Mouse (Mus musculus) heart, embryonic 16.5 days (tissue): ENCODE results near the gene Lgals7. TPM values are rescaled to one million over a fixed set of nuclear protein-coding genes. Genes with fewer than 3 reads are reported as not detected.
A peak's percentile ranks its signal among the peaks of the same experiment; 100 is the strongest.

Experiments used
- ATAC-seq: fragments of 200-750 bp; cut with Nextera tagmentation; replicated peaks from 2 replicates; pipeline ENCODE4 v1.8.0; 2017; ENCODE audit warnings: moderate number of reproducible peaks; ENCODE audit not compliant: insufficient read depth, low FRiP score; ENCODE audit errors: extremely low read depth
- H3K27ac ChIP-seq: fragments of 300-500 bp; sonication (generic); 2 replicates; pipeline ENCODE4 v1.5.1; 2014; ENCODE audit warnings: mild to moderate bottlenecking, low read length, control low read depth, moderate library complexity
- H3K27me3 ChIP-seq: fragments of 300-500 bp; sonication (generic); 2 replicates; pipeline ENCODE4 v1.6.1; 2014; ENCODE audit warnings: low read length, mixed read lengths; ENCODE audit not compliant: control insufficient read depth, insufficient read depth
- H3K36me3 ChIP-seq: fragments of 300-500 bp; sonication (generic); 2 replicates; pipeline ENCODE4 v1.6.1; 2014; ENCODE audit not compliant: control insufficient read depth, insufficient read depth
- H3K4me1 ChIP-seq: fragments of 300-500 bp; sonication (generic); 2 replicates; pipeline ENCODE4 v1.6.1; 2014; ENCODE audit warnings: low read length, mixed read lengths; ENCODE audit not compliant: control insufficient read depth, insufficient read depth
- H3K4me2 ChIP-seq: fragments of 300-500 bp; sonication (generic); 2 replicates; pipeline ENCODE4 v1.6.1; 2014; ENCODE audit warnings: low read depth, mild to moderate bottlenecking, control low read depth, low read length
- H3K4me3 ChIP-seq: fragments of 300-500 bp; sonication (generic); 2 replicates; pipeline ENCODE4 v1.5.1; 2014; ENCODE audit warnings: mild to moderate bottlenecking, control low read depth, low read length
- H3K9ac ChIP-seq: fragments of 300-500 bp; sonication (generic); 2 replicates; pipeline ENCODE4 v1.6.1; 2014; ENCODE audit warnings: low read length, control low read depth
- H3K9me3 ChIP-seq: fragments of 300-500 bp; sonication (generic); replicated peaks from 2 replicates; pipeline ENCODE4 v1.6.1; 2016; ENCODE audit warnings: low read length; ENCODE audit not compliant: control insufficient read depth
- WGBS: fragments of 180-500 bp; shearing (Covaris S2); extraction: QIAGEN DNeasy Blood & Tissue Kit; methylation state at CpG from one replicate; pipeline ENCODE4 v1.1.7; 2014; 5-methylcytosine and 5-hydroxymethylcytosine counted together
- polyA plus RNA-seq: library from polyadenylated mRNA; unstranded; fragments of >200 nt; fragmentation: Nextera tagmentation; extraction: Ambion mirVana; gene quantifications from 2 replicates; pipeline ENCODE4 v1.2.1, GENCODE M21; 2015

Gene Lgals7
- polyA plus RNA-seq, 1 experiment from 2014 or later, result 2.1 TPM

DNA sequence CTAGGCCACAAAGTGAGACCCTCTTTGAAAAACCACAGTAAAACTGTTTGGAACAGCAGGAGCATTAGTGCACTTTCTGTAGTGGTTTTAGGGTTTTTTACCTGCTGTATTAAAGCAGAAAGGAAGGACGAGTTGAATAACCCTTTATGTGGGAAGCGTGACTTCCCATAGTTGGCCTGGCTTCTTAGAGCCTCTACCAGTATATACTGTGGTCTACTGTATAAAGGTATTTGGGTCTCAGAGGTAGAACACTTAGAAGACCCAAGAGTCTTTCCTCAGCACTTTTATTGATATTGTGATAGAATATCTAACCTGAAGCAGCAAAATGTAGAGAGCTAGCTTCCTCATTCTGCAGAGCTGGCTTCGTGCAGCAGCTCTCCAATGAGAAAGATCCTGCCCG is 44.1 kb upstream of the Lgals7 start:
- Histone ChIP-seq H3K4me3 (no peak overlapping the region), H3K27ac (no peak overlapping the region; the same call in 1 of the 2 replicates), H3K4me2 (no peak overlapping the region), H3K27me3 (no peaks in the 10 kb centered on the region), H3K4me1 (peaks cover 46% of the 10 kb centered on the region), H3K9me3 (no peaks in the 10 kb centered on the region), H3K36me3 (peaks cover 74% of the 10 kb centered on the region), H3K9ac (no peak overlapping the region)
- 83% methylated on average over 4 of the region's 4 CpGs for WGBS
- ATAC-seq, result no peak

- H3K36me3 ChIP-seq, result peaks cover 64% of the 10 kb centered on the region
- H3K4me3 ChIP-seq, result no peak overlapping the region
- H3K9me3 ChIP-seq, result no peaks in the 10 kb centered on the region
- H3K9ac ChIP-seq, result 0 out of 2 replicates have a peak overlapping the region, but pooled peaks have one; percentile 7
- peak overlapping the region; percentile 47 for H3K27ac ChIP-seq
- H3K27me3 ChIP-seq, result no peaks in the 10 kb centered on the region
- no peak for ATAC-seq
- WGBS, result 52% methylated on average over 12 of the region's 12 CpGs
- H3K4me1 ChIP-seq, result peaks cover 46% of the 10 kb centered on the region
- no peak overlapping the region for H3K4me2 ChIP-seq
Observed at GRCm38 (mm10) chr7:28820358-28821260, 43.0 kb upstream of the Lgals7 start.

DNA sequence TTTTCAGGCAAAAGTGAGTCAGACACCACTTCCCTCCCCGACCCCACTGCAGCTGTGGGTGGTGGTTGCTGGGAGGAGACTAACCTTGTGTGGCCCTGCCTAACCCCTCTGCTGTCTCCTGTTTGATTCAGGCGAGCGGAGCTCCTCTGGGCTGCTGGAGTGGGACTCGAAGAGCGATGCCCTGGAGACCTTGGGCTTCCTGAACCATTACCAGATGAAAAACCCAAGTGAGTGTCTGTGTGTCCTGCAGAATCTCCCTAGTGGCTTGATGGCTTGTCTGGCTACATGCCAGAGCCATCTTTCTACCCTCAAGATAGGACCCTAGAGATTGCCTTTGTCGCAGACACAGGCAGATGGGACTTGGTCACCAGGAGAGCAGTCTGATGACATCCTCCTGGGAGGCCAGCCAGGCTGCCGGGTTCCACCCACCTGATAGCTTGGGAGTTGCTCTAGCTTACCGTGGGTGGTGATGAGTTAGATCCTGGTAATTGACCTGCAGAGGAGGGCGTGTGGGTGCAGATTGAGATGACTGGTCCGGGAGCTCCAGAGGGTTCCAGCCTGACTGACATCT is 42.3 kb upstream of the Lgals7 start:
- Histone ChIP-seq H3K27ac (peak overlapping the region; percentile 47; the same call in 1 of the 2 replicates), H3K9ac (no peak overlapping the region), H3K27me3 (no peaks in the 10 kb centered on the region), H3K4me2 (no peak overlapping the region), H3K9me3 (no peaks in the 10 kb centered on the region), H3K36me3 (peaks cover 58% of the 10 kb centered on the region), H3K4me3 (no peak overlapping the region), H3K4me1 (peaks cover 45% of the 10 kb centered on the region)
- WGBS, result 45% methylated on average over 10 of the region's 10 CpGs
- no peak for ATAC-seq

GRCm38 (mm10) chr7:28822556-28822955 is 41.1 kb upstream of the Lgals7 start:
- Histone ChIP-seq H3K4me1 (peaks cover 41% of the 10 kb centered on the region), H3K4me3 (no peak overlapping the region), H3K27ac (peak overlapping the region; percentile 5; the same call in 1 of the 2 replicates), H3K27me3 (no peaks in the 10 kb centered on the region), H3K9me3 (no peaks in the 10 kb centered on the region), H3K9ac (no peak overlapping the region), H3K36me3 (peaks cover 47% of the 10 kb centered on the region), H3K4me2 (no peak overlapping the region)
- ATAC-seq, result no peak
- WGBS, result 62% methylated on average over 1 of the region's 1 CpGs

GRCm38 (mm10) chr7:28822993-28823903 is 40.4 kb upstream of the Lgals7 start:
- H3K4me1 ChIP-seq, result peaks cover 41% of the 10 kb centered on the region
- H3K27ac ChIP-seq, result peak overlapping the region; percentile 95; the same call in 1 of the 2 replicates
- ATAC-seq, result no peak
- H3K36me3 ChIP-seq, result peaks cover 40% of the 10 kb centered on the region
- H3K27me3 ChIP-seq, result no peaks in the 10 kb centered on the region
- no peaks in the 10 kb centered on the region for H3K9me3 ChIP-seq
- no peak overlapping the region for H3K4me2 ChIP-seq
- H3K9ac ChIP-seq, result no peak overlapping the region
- 52% methylated on average over 10 of the region's 10 CpGs for WGBS
- no peak overlapping the region for H3K4me3 ChIP-seq

DNA sequence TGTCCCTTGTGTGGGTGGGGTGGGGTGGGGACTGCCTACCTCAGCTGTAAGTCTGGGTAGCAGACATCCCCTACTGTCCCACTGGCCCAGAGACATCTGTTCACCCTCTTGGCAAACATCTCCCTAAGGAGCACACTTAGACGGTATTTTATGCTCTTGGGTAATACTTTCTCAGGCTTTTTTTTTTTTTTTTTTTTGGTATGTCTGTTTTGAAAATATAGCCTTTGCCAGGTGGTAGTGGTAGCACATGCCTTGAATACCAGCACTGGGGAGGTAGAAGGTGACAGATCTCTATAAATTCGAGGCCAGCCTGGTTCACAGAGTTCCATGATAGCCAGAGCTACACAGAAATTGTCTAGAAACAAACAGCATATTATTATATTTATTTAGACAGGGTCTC is 39.7 kb upstream of the Lgals7 start:
- no peaks in the 10 kb centered on the region for H3K27me3 ChIP-seq
- H3K4me2 ChIP-seq, result no peak overlapping the region
- peak overlapping the region; percentile 95 for H3K27ac ChIP-seq
- peaks cover 39% of the 10 kb centered on the region for H3K4me1 ChIP-seq
- H3K9ac ChIP-seq, result no peak overlapping the region
- H3K9me3 ChIP-seq, result no peaks in the 10 kb centered on the region
- 42% methylated on average over 2 of the region's 2 CpGs for WGBS
- H3K4me3 ChIP-seq, result no peak overlapping the region
- no peak for ATAC-seq
- peaks cover 36% of the 10 kb centered on the region for H3K36me3 ChIP-seq

- no peaks in the 10 kb centered on the region for H3K27me3 ChIP-seq
- no peaks in the 10 kb centered on the region for H3K9me3 ChIP-seq
- H3K4me2 ChIP-seq, result peak within 1 kb of the TSS; percentile 65
- peak; percentile 83 for ATAC-seq
- peak within 1 kb of the TSS; percentile 55 for H3K4me3 ChIP-seq
- peak within 1 kb of the TSS; percentile 71 for H3K9ac ChIP-seq
- WGBS, result 2% methylated on average over 33 of the region's 33 CpGs
- H3K27ac ChIP-seq, result peak within 1 kb of the TSS; percentile 95
- H3K4me1 ChIP-seq, result peaks cover 32% of the 10 kb centered on the region
- H3K36me3 ChIP-seq, result peaks cover 32% of the 10 kb centered on the region
Observed at GRCm38 (mm10) chr7:28824941-28825685, 38.5 kb upstream of the Lgals7 start, which contains the start of gene Ech1. TSS of gene Ech1 (plus strand) at chr7:28825217.

- 25% methylated on average over 11 of the region's 11 CpGs for WGBS
- Histone ChIP-seq H3K4me3 (peak overlapping the region; percentile 55), H3K4me2 (peak overlapping the region; percentile 65), H3K27me3 (no peaks in the 10 kb centered on the region), H3K36me3 (peaks cover 30% of the 10 kb centered on the region), H3K9ac (peak overlapping the region; percentile 71), H3K9me3 (no peaks in the 10 kb centered on the region), H3K27ac (peak overlapping the region; percentile 95), H3K4me1 (peaks cover 28% of the 10 kb centered on the region)
- no peak for ATAC-seq
Observed at GRCm38 (mm10) chr7:28825686-28826401, 37.8 kb upstream of the Lgals7 start.
